Mouse (Mus musculus): ENCODE measurements around the gene Ugt1a8.

The Ugt1a8 gene

GRCm38 (mm10) chr1:88258881-88259642, 171.4 kb downstream of the Ugt1a8 start:
- DNase-seq (ENCODE audit: low spot score in 2 of 2) = no peak

- DNase-seq (ENCODE audit: low spot score in 2 of 2) = no peak
Measured at GRCm38 (mm10) chr1:88259643-88260024, 172.0 kb downstream of the Ugt1a8 start.

GRCm38 (mm10) chr1:88260114-88260513, 172.5 kb downstream of the Ugt1a8 start:
- DNase-seq (ENCODE audit: low spot score in 2 of 2) = no peak

- DNase-seq (ENCODE audit: low spot score in 2 of 2) = no peak
Measured at GRCm38 (mm10) chr1:88260604-88261377, 173.2 kb downstream of the Ugt1a8 start.

DNA sequence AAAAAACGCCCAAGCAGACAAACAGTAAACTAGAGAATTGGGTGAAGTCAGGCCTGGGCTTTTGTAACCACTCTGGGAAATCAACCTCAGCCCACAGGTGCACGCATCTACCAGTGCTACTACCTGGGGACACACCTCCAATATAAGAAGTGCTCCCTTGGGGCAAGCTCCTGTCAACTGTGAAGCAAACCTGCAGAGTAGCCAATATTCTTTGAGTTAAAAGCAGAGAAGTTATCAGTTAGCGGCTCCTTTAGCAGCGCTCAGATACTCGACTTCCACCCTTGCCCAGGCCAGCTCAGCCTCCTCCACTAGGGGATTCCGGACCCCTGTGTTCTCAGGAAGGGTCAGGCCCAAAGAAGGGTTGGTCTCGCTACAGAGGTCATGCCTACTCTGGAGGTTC, 174.1 kb downstream of the Ugt1a8 start:
- no peak for DNase-seq (ENCODE audit: low spot score in 2 of 2)

DNA sequence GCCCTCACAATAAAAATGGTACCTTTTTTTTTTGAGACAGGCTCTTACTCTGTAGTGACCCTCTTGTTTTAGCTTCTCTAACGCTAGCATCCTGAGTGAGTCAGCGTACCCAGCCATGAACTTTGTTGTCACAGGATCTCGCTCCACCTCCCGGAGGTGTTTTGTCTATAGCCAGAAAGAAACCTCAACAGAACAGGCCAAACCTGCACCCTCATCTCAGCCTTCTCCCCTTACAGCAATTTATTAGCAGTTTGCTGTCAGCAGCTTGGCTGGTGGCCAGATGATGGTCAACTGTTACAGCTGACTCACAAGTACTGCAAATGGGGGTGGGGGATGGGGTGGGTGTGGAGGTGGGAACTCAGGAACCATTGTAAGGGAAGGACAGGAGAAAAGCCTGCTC, 174.6 kb downstream of the Ugt1a8 start:
- no peak for DNase-seq (ENCODE audit: low spot score in 2 of 2)

GRCm38 (mm10) chr1:88262961-88263360, 175.3 kb downstream of the Ugt1a8 start:
- no peak for DNase-seq (ENCODE audit: low spot score in 2 of 2)

- DNase-seq (ENCODE audit: low spot score in 2 of 2) = no peak
Measured at GRCm38 (mm10) chr1:88263778-88264177, 176.2 kb downstream of the Ugt1a8 start.

- no peak for DNase-seq (ENCODE audit: low spot score in 2 of 2)
Measured at GRCm38 (mm10) chr1:88264237-88264868, 176.7 kb downstream of the Ugt1a8 start.

GRCm38 (mm10) chr1:88264869-88265240, 177.2 kb downstream of the Ugt1a8 start:
- no peak for DNase-seq (ENCODE audit: low spot score in 2 of 2)

DNA sequence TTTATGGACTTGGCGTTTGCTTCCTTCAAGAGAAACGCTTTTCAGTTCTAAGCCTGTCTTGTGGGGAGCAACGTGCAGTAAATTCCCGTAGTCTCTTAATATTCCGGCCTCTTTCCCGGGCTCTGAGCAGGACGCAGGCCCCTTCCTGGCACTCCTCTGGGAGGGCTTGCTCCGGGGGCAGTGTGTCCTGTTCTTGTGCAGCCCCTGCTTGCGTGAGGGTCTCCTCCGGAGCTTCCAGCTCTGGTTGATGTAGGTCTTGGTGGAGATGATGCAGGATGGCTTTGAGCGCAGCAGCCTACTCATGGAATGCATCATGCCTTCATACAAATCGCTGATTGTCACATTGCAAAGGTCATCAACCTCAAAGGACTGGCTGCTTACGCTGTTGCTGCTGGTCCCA, 178.5 kb downstream of the Ugt1a8 start:
- DNase-seq (ENCODE audit: low spot score in 2 of 2) = no peak

- DNase-seq (ENCODE audit: low spot score in 2 of 2) = no peak
Measured at GRCm38 (mm10) chr1:88267489-88267888, 179.9 kb downstream of the Ugt1a8 start.

DNA sequence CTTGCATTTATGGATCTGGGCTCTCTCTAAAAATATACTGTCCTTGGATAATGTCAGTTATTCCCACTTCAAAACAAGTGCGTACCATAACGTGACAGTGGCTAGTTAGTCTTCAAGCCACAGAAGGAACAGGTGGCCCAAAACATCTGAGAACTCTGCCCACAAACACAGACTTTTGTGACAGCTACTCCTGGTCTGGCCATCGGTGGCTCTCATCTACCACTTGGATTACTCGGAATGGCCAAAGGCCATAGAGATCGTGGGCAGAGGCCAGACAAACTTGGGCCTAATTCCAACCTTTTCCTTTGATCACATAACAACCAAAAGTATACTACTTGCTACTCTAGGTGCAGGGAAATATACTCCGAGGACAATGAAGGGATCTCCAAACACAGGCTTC, 180.5 kb downstream of the Ugt1a8 start:
- no peak for DNase-seq (ENCODE audit: low spot score in 2 of 2)
